Mouse (Mus musculus) forebrain, embryonic 11.5 days (tissue): ENCODE measurements around the gene Vsig10l. TPM values are rescaled to one million over a fixed set of nuclear protein-coding genes. Genes with fewer than 3 reads are reported as not detected.

Experiments
- ATAC-seq: fragments of 200-750 bp; cut with Nextera tagmentation; replicated peaks from 2 replicates; pipeline ENCODE4 v1.8.0; 2017; ENCODE audit warnings: moderate TSS enrichment; ENCODE audit not compliant: low FRiP score
- DNase-seq: peaks from one replicate; pipeline ENCODE4 v3.0.0-alpha.2; 2017; ENCODE audit warnings: low spot score
- H3K27ac ChIP-seq: fragments of 300-500 bp; sonication (generic); 2 replicates; pipeline ENCODE4 v1.5.1; 2014; ENCODE audit warnings: low read depth, low read length
- H3K27me3 ChIP-seq: fragments of 300-500 bp; sonication (generic); 2 replicates; pipeline ENCODE4 v1.6.1; 2014; ENCODE audit warnings: mild to moderate bottlenecking, low read length, mixed read lengths; ENCODE audit not compliant: control insufficient read depth, insufficient read depth
- H3K36me3 ChIP-seq: fragments of 300-500 bp; sonication (generic); 2 replicates; pipeline ENCODE4 v1.6.1; 2014; ENCODE audit warnings: mild to moderate bottlenecking, low read length, moderate library complexity, mixed read lengths; ENCODE audit not compliant: control insufficient read depth, insufficient read depth
- H3K4me1 ChIP-seq: fragments of 300-500 bp; sonication (generic); replicated peaks from 2 replicates; pipeline ENCODE4 v1.6.1; 2014; ENCODE audit warnings: low read length, mixed read lengths; ENCODE audit not compliant: control insufficient read depth, insufficient read depth
- H3K4me2 ChIP-seq: fragments of 300-500 bp; sonication (generic); 2 replicates; pipeline ENCODE4 v1.6.1; 2014; ENCODE audit warnings: low read depth, mild to moderate bottlenecking, low read length, moderate library complexity, mixed read lengths; ENCODE audit not compliant: severe bottlenecking
- H3K4me3 ChIP-seq: fragments of 300-500 bp; sonication (generic); 2 replicates; pipeline ENCODE4 v1.5.1; 2014; ENCODE audit warnings: low read depth, low read length
- H3K9ac ChIP-seq: fragments of 300-500 bp; sonication (generic); 2 replicates; pipeline ENCODE4 v1.6.1; 2014; ENCODE audit warnings: low read length
- H3K9me3 ChIP-seq: fragments of 300-500 bp; sonication (generic); 2 replicates; pipeline ENCODE4 v1.6.1; 2016; ENCODE audit warnings: low read length, mixed read lengths; ENCODE audit not compliant: control insufficient read depth
- WGBS: fragments of 180-500 bp; shearing (Covaris S2); extraction: QIAGEN DNeasy Blood & Tissue Kit; methylation state at CpG from one replicate; pipeline ENCODE4 v1.1.7; 2014; 5-methylcytosine and 5-hydroxymethylcytosine counted together
- polyA plus RNA-seq: library from polyadenylated mRNA; unstranded; fragments of >200 nt; fragmentation: Nextera tagmentation; extraction: Ambion mirVana; gene quantifications from 2 replicates; pipeline ENCODE4 v1.2.1, GENCODE M21; 2014

The Vsig10l gene
- polyA plus RNA-seq, 1 experiment from 2014 or later = 1.8 TPM

- Histone ChIP-seq H3K4me1 (no peaks in the 10 kb centered on the region), H3K9me3 (no peaks in the 10 kb centered on the region), H3K36me3 (no peaks in the 10 kb centered on the region), H3K9ac (peak overlapping the region; percentile 49), H3K27me3 (peaks cover 12% of the 10 kb centered on the region), H3K4me3 (peak overlapping the region; percentile 35), H3K4me2 (peak overlapping the region; percentile 72), H3K27ac (no peak overlapping the region)
- DNase-seq (peak; percentile 91), ATAC-seq (peak; percentile 83)
- under 1% methylated on average over 33 of the region's 33 CpGs for WGBS
These were observed 2.6 kb downstream of the Vsig10l start for GRCm38 (mm10) chr7:43465344-43466098.

- Histone ChIP-seq H3K4me1 (no peaks in the 10 kb centered on the region), H3K9me3 (no peaks in the 10 kb centered on the region), H3K27me3 (peaks cover 12% of the 10 kb centered on the region), H3K4me3 (peak overlapping the region; percentile 35), H3K27ac (no peak overlapping the region), H3K9ac (peak overlapping the region; percentile 29), H3K36me3 (no peaks in the 10 kb centered on the region), H3K4me2 (peak overlapping the region; percentile 72)
- ATAC-seq = peak; percentile 58
- WGBS = under 1% methylated on average over 32 of the region's 33 CpGs
- DNase-seq = peak; percentile 90
These were observed 3.2 kb downstream of the Vsig10l start for GRCm38 (mm10) chr7:43466099-43466694.

GRCm38 (mm10) chr7:43470373-43470772 is 7.4 kb downstream of the Vsig10l start:
- no peaks in the 10 kb centered on the region for H3K36me3 ChIP-seq
- DNase-seq = peak; percentile 82
- no peaks in the 10 kb centered on the region for H3K4me1 ChIP-seq
- 38% methylated on average over 8 of the region's 8 CpGs for WGBS
- H3K4me2 ChIP-seq = no peak overlapping the region
- no peak overlapping the region for H3K4me3 ChIP-seq
- no peak overlapping the region for H3K27ac ChIP-seq
- no peaks in the 10 kb centered on the region for H3K9me3 ChIP-seq
- no peak overlapping the region for H3K9ac ChIP-seq
- ATAC-seq = no peak
- H3K27me3 ChIP-seq = peaks cover 2% of the 10 kb centered on the region; the same call in 1 of the 2 replicates

GRCm38 (mm10) chr7:43475706-43476105 is 12.8 kb downstream of the Vsig10l start:
- H3K27me3 ChIP-seq = peaks cover 26% of the 10 kb centered on the region
- peak; percentile 64 for DNase-seq
- 0 out of 2 replicates have a peak, but pooled peaks have one; percentile 28 for ATAC-seq
- whole genome bisulfite sequencing = 9% methylated on average over 23 of the region's 23 CpGs
- 0 out of 2 replicates have a peak, but pooled peaks cover 1% of the 10 kb centered on the region for H3K4me1 ChIP-seq
- no peak overlapping the region for H3K9ac ChIP-seq
- H3K4me3 ChIP-seq = no peak overlapping the region
- H3K9me3 ChIP-seq = no peaks in the 10 kb centered on the region
- H3K4me2 ChIP-seq = no peak overlapping the region
- H3K27ac ChIP-seq = no peak overlapping the region
- H3K36me3 ChIP-seq = no peaks in the 10 kb centered on the region

GRCm38 (mm10) chr7:43476376-43476775 is 13.4 kb downstream of the Vsig10l start:
- DNase-seq (no peak), ATAC-seq (peak; percentile 42; the same call in 1 of the 2 replicates)
- peaks cover 26% of the 10 kb centered on the region for H3K27me3 ChIP-seq
- 0 out of 2 replicates have a peak, but pooled peaks cover 1% of the 10 kb centered on the region for H3K4me1 ChIP-seq
- H3K9me3 ChIP-seq = no peaks in the 10 kb centered on the region
- 6% methylated on average over 13 of the region's 13 CpGs for WGBS
- H3K27ac ChIP-seq = no peak overlapping the region
- no peak overlapping the region for H3K9ac ChIP-seq
- no peak overlapping the region for H3K4me3 ChIP-seq
- no peak overlapping the region for H3K4me2 ChIP-seq
- H3K36me3 ChIP-seq = no peaks in the 10 kb centered on the region

- H3K27me3 ChIP-seq = peaks cover 17% of the 10 kb centered on the region
- DNase-seq (no peak), ATAC-seq (no peak)
- H3K9me3 ChIP-seq = no peaks in the 10 kb centered on the region
- H3K4me1 ChIP-seq = 0 out of 2 replicates have a peak, but pooled peaks cover 3% of the 10 kb centered on the region
- 73% methylated on average over 3 of the region's 3 CpGs for WGBS
- no peak overlapping the region for H3K27ac ChIP-seq
- no peak overlapping the region for H3K9ac ChIP-seq
- H3K4me3 ChIP-seq = no peak overlapping the region
- no peak overlapping the region for H3K4me2 ChIP-seq
- no peaks in the 10 kb centered on the region for H3K36me3 ChIP-seq
These were observed 18.2 kb downstream of the Vsig10l start for GRCm38 (mm10) chr7:43481191-43481590.

- Histone ChIP-seq H3K36me3 (no peaks in the 10 kb centered on the region), H3K4me2 (no peak overlapping the region), H3K9ac (no peak overlapping the region), H3K27ac (no peak overlapping the region), H3K4me1 (0 out of 2 replicates have a peak, but pooled peaks cover 2% of the 10 kb centered on the region), H3K4me3 (no peak overlapping the region), H3K9me3 (no peaks in the 10 kb centered on the region), H3K27me3 (peaks cover 9% of the 10 kb centered on the region)
- DNase-seq (no peak), ATAC-seq (peak; percentile 67)
- 49% methylated on average over 8 of the region's 8 CpGs for WGBS
These were observed 19.3 kb downstream of the Vsig10l start for GRCm38 (mm10) chr7:43482090-43482716.

- ATAC-seq (no peak), DNase-seq (no peak)
- H3K4me1 ChIP-seq = 0 out of 2 replicates have a peak, but pooled peaks cover 2% of the 10 kb centered on the region
- no peak overlapping the region for H3K4me2 ChIP-seq
- no peaks in the 10 kb centered on the region for H3K36me3 ChIP-seq
- no peaks in the 10 kb centered on the region for H3K27me3 ChIP-seq
- H3K4me3 ChIP-seq = no peak overlapping the region
- H3K9me3 ChIP-seq = no peaks in the 10 kb centered on the region
- 24% methylated on average over 10 of the region's 10 CpGs for WGBS
- no peak overlapping the region for H3K27ac ChIP-seq
- no peak overlapping the region for H3K9ac ChIP-seq
These were observed 20.3 kb downstream of the Vsig10l start for GRCm38 (mm10) chr7:43483236-43483635.
